Mouse (Mus musculus) brain, embryonic 14.5 days (tissue): ENCODE data around the gene Ccdc15.

ENCODE experiments used
- CTCF ChIP-seq: fragments of 200-500 bp; IDR thresholded peaks from 2 replicates; pipeline ENCODE4 v1.5.1; 2012; ENCODE audit warnings: inconsistent platforms, mild to moderate bottlenecking, moderate library complexity, borderline replicate concordance; ENCODE audit not compliant: insufficient read depth, insufficient read length; ENCODE audit errors: extremely low read depth
- POLR2A ChIP-seq: fragments of 200-500 bp; IDR thresholded peaks from 2 replicates; pipeline ENCODE4 v1.6.1; 2012; ENCODE audit warnings: mild to moderate bottlenecking, inconsistent platforms, borderline replicate concordance; ENCODE audit not compliant: poor library complexity, insufficient read depth, insufficient read length, severe bottlenecking; ENCODE audit errors: extremely low read depth

GRCm38 (mm10) chr9:37295586-37295985, 52.6 kb downstream of the Ccdc15 start:
- TF ChIP-seq CTCF (no peak), POLR2A (no peak)
